Mouse (Mus musculus) olfactory bulb, adult 2 months (tissue): Measurements from ENCODE around the gene Ino80b. TPM values are rescaled to one million over a fixed set of nuclear protein-coding genes. Genes with fewer than 3 reads are reported as not detected.

ENCODE experiments used
- H3K27ac ChIP-seq: fragments of 200-500 bp; 2 replicates; pipeline ENCODE4 v1.5.1; 2012; ENCODE audit warnings: low read depth, low read length; ENCODE audit not compliant: insufficient read depth
- H3K4me1 ChIP-seq: fragments of 200-500 bp; 2 replicates; pipeline ENCODE4 v1.6.1; 2012; ENCODE audit warnings: low read length; ENCODE audit not compliant: control insufficient read depth, insufficient read depth
- H3K4me3 ChIP-seq: fragments of 200-500 bp; 2 replicates; pipeline ENCODE4 v1.5.1; 2012; ENCODE audit warnings: mild to moderate bottlenecking, low read depth, low read length, moderate library complexity; ENCODE audit not compliant: insufficient read depth
- CTCF ChIP-seq: fragments of 200-500 bp; IDR thresholded peaks from 2 replicates; pipeline ENCODE4 v1.5.1; 2012; ENCODE audit warnings: low read depth, mild to moderate bottlenecking, low read length, moderate library complexity; ENCODE audit not compliant: insufficient read depth
- POLR2A ChIP-seq: fragments of 200-500 bp; IDR thresholded peaks from 2 replicates; pipeline ENCODE4 v1.6.1; 2012; ENCODE audit warnings: mild to moderate bottlenecking, low read depth, low read length, moderate library complexity; ENCODE audit not compliant: insufficient read depth
- WGBS: fragments of 180-500 bp; shearing (Covaris S2); methylation state at CpG from one replicate; pipeline ENCODE4 v1.1.7; 2018; 5-methylcytosine and 5-hydroxymethylcytosine counted together
- polyA plus RNA-seq: library from polyadenylated mRNA; stranded (reverse); fragments of >200 nt; gene quantifications from 2 replicates; pipeline ENCODE4 v1.2.4, GENCODE M21; 2012; ENCODE audit warnings: low replicate concordance; ENCODE audit not compliant: missing spikeins, insufficient read depth, insufficient read length

The Ino80b gene
- polyA plus RNA-seq = not detected in 2 replicates

- TF ChIP-seq CTCF = no peak
- TF ChIP-seq POLR2A = no peak
- H3K4me1 ChIP-seq = peaks cover 16% of the 10 kb centered on the region
- H3K4me3 ChIP-seq = peak within 1 kb of the TSS; percentile 87
- no peak within 1 kb of the TSS for H3K27ac ChIP-seq
- WGBS = 24% methylated on average over 5 of the region's 5 CpGs
Measured at GRCm38 (mm10) chr6:83125331-83125730, at the start of gene Ino80b. Ino80b (minus strand) TSS chr6:83125431.

GRCm38 (mm10) chr6:83172240-83172920, 47.1 kb upstream of the Ino80b start:
- H3K4me3 ChIP-seq = peak overlapping the region; percentile 51
- H3K27ac ChIP-seq = peak overlapping the region; percentile 58
- WGBS = 40% methylated on average over 9 of the region's 9 CpGs
- peaks cover 23% of the 10 kb centered on the region for H3K4me1 ChIP-seq
- no peak for TF ChIP-seq CTCF
- 0 out of 2 replicates have a peak, but pooled peaks have one; percentile 20 for TF ChIP-seq POLR2A

GRCm38 (mm10) chr6:83171063-83171462, 45.8 kb upstream of the Ino80b start:
- H3K27ac ChIP-seq = no peak overlapping the region
- no peak for TF ChIP-seq POLR2A
- no peak for TF ChIP-seq CTCF

DNA sequence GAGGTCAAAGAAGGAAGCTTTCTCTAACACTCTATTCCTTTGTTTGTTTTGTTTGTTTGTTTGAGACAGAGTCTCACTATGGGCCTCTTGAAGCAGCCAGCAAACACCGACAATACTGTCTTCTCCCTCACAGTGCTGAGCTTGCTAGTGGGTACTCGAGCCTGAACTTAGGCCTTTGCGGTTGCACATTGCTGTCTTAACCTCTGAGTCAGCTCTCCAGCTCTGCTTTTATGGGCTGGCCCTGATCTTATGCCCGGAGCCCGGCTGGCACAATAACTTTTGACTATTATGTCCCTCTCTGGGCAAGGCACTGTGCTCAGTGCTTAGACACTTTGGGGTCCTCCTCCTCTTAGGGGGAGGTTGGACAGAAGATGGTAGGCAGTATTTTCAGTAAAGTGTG, 44.6 kb upstream of the Ino80b start:
- WGBS = 44% methylated on average over 5 of the region's 5 CpGs
- TF ChIP-seq CTCF = no peak
- no peak for TF ChIP-seq POLR2A
- Histone ChIP-seq H3K4me3 (no peak overlapping the region), H3K4me1 (peaks cover 20% of the 10 kb centered on the region), H3K27ac (no peak overlapping the region)

More at GRCm38 (mm10) chr6:83171063-83171462, 45.8 kb upstream of the Ino80b start:
- 28% methylated on average over 5 of the region's 5 CpGs for WGBS
- Histone ChIP-seq H3K4me3 (peak overlapping the region; percentile 24; the same call in 1 of the 2 replicates), H3K4me1 (peaks cover 21% of the 10 kb centered on the region)

GRCm38 (mm10) chr6:83166243-83166630, 41.0 kb upstream of the Ino80b start:
- peaks cover 20% of the 10 kb centered on the region for H3K4me1 ChIP-seq
- TF ChIP-seq POLR2A = no peak
- no peak for TF ChIP-seq CTCF
- WGBS = under 1% methylated on average over 12 of the region's 12 CpGs
- peak overlapping the region; percentile 80 for H3K4me3 ChIP-seq
- peak overlapping the region; percentile 18 for H3K27ac ChIP-seq

DNA sequence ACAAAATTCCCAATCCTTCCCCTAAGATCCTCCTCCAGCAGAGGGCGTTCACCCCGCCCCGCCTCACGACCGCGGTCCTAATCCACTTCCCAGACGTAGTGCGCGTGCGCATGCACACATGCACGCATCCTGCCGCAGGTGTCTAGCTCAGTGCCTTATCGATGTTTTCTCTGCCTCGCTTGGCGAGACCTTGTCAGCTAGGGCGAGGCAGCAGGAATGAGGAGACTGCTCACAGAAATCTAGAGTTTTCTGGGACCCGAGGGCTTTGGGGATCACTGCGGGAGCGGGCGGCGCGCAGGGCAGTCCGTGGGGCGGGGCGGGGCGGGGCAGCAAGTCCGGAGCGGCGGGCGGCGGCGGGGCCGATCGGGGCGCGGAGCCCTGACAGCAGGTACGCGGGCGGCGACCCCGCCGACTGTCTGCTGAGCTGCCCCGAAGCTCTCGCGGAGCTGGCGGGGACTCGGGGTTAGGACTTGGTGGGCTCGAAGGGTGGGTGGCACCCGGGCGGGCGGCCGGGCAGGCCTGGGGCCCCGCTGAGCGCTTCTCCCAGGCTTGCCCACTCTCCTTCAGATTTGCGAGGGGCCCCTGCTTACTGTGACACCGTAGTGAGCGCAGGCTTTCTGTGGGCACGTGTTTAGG, 40.5 kb upstream of the Ino80b start, which contains the start of gene Dctn1:
Gene Dctn1, plus strand, starts transcription at position 314 of the 636 bp plus-strand sequence.
- Histone ChIP-seq H3K27ac (peak within 1 kb of the TSS; percentile 96), H3K4me1 (peaks cover 17% of the 10 kb centered on the region), H3K4me3 (peak within 1 kb of the TSS; percentile 80)
- TF ChIP-seq CTCF (peak; percentile 46; the same call in 1 of the 2 replicates), POLR2A (peak; percentile 70)
- WGBS = under 1% methylated on average over 58 of the region's 58 CpGs

DNA sequence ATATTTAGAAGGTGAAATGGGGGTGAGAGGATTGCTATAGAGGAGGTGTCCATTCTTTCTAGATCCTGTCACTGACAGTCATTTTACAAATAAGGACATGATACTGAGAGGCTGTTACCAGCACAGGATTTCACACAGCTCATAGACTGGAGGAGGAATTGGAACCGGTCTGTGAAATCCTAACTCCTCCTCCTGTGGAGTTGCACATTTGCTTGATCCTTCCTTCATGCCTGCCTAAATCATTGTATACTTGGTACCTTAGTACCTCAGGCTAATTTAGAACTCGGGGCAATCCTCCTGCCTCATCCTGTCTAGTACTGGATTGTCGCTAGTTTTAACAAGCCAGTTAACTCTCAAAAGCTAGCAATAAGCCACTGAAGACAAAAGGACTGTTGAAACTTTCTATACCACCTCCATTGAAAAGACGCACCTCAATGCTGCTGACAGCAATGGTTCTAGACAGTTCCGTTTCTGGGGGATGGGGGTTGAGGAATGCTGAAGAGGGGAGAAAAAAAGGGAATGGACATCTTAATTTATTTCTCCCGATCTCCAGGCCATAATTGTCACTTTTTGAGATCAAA, 39.9 kb upstream of the Ino80b start:
- Histone ChIP-seq H3K27ac (no peak overlapping the region), H3K4me3 (peak overlapping the region; percentile 80), H3K4me1 (peaks cover 17% of the 10 kb centered on the region)
- no peak for TF ChIP-seq CTCF
- TF ChIP-seq POLR2A = no peak
- WGBS = 1% methylated on average over 6 of the region's 6 CpGs

DNA sequence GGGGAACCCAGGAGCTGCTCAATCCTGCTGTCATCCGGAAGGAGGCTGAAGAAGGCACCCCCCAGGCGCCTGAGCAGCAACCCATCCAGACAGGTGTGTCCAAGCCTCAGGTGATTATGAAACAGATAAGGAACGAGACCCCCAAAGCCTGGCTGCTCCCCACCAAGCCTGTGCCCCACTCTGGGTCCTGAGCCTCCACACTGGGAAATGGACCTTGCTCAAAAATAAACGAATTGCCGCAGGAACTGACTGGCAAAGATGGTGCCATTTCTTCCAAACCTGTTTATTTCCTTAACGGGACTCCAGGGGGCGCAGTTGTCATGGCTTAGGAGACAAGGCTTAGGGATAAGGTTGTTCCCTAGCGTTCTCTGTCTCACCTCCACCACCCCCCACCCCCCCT, 37.5 kb upstream of the Ino80b start:
- no peak for TF ChIP-seq CTCF
- no peak for TF ChIP-seq POLR2A
- WGBS = 3% methylated on average over 8 of the region's 8 CpGs
- Histone ChIP-seq H3K27ac (no peak overlapping the region), H3K4me1 (peaks cover 6% of the 10 kb centered on the region), H3K4me3 (no peak overlapping the region)
